Mouse (Mus musculus) induced T-regulatory cell, adult 2 months (primary cell): Measurements from ENCODE around the gene Plekhg5.

Experiments used
- DNase-seq: peaks from one replicate; pipeline ENCODE4 v3.0.0-alpha.2; 2012; ENCODE audit warnings: low read depth

Plekhg5 gene

DNA sequence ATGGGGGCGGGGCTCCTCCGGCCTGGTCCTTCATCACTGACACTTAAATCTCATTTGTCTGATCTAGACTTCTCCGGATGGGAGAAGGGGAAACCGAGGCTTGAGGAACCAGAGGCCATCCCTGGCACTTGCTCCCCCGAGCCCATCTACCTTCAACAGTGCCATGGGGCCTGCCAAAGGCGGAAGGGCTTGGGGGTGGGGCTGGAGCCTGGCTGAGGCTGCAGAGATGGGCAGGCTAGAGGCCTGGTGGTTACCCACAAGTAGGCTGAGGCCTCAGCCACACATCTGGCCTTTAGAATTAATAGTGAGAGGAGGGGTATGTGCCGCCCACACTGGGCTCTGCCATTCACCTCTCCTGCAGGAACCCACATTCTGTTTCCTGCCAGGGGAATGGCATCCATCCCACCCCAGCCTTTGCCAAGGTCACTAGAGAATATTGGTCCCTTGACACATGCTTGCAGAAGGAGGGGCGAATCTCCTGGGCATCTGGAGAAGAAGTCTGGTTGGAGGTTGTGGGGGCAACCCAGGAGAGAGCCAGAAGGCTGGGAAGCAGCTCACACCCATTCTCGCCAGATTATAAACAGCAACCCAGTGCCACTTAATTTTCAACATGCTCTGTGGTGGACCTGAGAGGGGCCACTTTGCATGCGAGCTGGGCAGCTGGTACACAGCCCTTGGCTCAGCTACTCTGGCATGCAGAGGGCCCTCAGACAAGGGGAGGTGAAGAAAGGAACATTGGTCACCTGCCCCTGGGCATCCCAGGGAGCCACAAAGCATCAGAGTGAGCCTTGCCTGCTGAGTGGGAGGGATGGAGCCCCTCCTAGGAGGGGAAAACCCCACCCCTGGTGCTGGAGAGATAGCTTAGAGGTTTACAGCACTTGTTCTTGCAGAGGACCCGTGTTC, 1.6 kb upstream of the Plekhg5 start:
- DNase-seq, result no peak

GRCm38 (mm10) chr4:152072655-152073054, 357 bp downstream of the Plekhg5 start:
- DNase-seq, result no peak

GRCm38 (mm10) chr4:152073715-152074114, 1.4 kb downstream of the Plekhg5 start:
- no peak for DNase-seq

GRCm38 (mm10) chr4:152074548-152074947, 2.2 kb downstream of the Plekhg5 start:
- no peak for DNase-seq

DNA sequence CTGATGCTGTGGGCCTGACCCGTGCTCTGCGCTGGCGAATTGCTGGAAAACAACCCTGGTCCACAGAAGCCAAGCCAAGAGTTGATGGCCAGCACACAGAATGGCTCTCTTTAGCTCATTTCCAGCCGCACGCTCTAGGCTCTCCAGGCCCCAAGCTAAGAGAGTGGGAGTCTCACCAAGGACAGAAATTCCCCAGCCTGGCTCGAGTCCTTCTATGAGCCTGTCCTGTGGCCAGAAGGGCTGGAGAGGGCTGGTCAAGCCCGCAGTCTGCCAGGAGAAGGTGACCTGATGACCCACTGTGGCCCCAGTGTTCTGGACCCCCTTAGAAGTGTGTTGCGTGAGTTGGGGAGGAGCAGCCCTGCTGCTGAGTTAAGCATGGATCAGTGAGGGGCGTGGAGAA, 4.9 kb downstream of the Plekhg5 start:
- DNase-seq, result no peak

- no peak for DNase-seq
Measured at GRCm38 (mm10) chr4:152078105-152078530, 5.8 kb downstream of the Plekhg5 start.

DNA sequence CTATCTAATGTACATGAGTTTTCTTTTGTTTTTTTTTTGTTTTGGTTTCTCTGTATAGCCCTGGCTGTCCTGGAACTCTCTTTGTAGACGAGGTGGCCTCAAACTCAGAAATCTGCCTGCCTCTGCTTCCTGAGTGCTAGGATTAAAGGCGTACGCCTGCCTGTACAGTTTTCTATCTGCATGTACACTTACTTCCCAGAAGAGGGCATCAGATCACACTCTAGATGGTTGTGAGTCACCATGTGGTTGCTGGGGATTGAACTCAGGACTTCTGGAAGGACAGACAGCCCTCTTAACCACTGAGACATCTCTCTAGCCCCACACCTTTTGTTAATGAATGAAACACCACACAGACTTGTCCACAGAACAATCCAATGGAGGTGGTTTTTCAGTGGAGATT, 7.0 kb downstream of the Plekhg5 start:
- no peak for DNase-seq

DNA sequence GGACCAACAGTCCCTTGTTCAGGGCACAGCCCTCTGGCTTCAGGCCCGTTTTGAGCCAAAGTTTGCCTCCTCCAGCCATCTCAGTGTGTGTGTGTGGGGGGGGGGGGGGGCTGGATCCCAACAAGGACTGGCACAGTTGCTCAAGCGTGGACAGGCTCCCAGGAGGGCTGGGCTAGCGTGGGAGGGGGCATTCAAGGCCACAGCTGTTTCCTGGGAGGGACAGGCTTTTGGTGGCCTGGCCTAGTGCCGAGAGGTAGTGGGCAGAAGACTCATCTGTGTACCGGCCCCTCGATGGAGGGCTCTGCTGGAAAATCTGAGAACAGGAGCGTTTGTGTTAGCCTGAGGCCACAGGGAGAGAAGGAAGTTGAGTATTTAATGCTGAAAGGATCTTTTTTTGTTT, 7.6 kb downstream of the Plekhg5 start:
- DNase-seq, result no peak

DNA sequence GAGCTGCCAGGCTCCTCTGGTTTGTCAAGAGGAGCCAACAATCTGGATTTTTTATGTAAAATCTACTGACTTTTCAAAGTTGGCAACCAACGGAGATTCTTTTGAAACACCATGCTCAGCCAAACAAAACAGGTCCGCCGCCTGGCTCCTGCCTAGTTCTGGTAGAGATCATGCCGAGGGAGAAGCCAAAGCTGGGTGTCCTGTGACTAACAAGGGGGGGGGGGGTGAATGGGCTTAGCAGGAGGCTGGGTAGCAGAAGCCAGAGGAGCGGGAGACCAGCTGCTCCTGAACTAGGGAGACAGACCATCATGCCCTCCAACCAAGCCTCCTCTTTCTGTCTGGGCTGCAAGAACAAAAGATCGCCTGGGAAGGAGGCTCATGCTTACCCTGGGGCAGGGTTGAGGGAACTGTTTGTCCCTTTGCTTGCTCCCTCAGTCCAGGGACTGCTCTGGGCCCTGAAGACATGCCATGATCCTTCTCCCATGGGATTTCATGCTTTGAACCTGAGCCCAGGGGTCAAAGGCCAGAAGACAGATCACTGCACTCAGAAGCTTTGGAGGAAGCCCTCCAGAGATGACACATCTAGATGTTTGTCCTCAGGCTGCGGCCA, 11.4 kb downstream of the Plekhg5 start:
- no peak for DNase-seq

GRCm38 (mm10) chr4:152084616-152085015, 12.3 kb downstream of the Plekhg5 start:
- no peak for DNase-seq

GRCm38 (mm10) chr4:152086505-152087210, 14.4 kb downstream of the Plekhg5 start:
- peak; percentile 78 for DNase-seq

DNA sequence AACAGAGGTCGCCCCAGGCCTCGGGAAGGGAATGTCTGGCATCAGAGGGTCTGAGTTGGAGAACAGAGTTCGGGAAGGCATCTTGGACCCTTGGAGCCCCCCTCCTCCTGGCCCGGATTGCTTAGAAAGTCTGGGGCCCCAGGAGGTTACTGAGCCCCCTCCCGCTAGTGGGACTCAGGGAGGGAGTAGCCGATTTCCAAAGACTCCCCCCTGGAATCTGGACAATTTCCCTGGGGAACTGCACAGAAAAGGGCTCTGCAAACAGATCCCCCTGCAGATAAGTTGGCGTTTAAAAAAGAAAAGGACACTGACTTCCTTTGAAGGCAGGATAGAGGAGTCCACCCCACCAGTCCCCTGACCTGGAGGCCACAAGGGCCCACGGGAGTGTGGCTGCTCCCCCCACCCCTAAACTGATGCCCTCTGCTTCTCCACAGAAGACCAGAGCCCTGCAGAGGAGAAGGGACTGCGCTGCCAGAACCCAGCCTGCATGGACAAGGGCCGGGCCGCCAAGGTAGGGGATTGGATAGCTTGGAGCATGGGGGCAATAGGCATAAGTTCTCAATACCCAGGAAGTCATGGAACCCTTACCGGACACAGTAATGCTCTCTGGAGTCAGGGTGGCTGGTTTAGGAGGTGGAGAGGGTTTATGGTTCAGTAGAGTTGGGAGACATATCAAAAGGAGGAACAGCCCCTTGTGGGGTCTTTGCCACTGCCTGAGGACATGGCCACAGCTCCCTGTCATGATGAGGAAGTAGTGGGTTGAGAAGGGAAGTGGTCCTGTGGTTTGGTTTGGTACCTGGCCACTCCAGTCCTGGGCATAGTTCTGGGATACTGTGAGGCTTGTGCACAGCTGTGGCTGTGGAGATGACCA, 15.1 kb downstream of the Plekhg5 start:
- no peak for DNase-seq

- DNase-seq, result no peak
Measured at GRCm38 (mm10) chr4:152088133-152088532, 15.8 kb downstream of the Plekhg5 start.

DNA sequence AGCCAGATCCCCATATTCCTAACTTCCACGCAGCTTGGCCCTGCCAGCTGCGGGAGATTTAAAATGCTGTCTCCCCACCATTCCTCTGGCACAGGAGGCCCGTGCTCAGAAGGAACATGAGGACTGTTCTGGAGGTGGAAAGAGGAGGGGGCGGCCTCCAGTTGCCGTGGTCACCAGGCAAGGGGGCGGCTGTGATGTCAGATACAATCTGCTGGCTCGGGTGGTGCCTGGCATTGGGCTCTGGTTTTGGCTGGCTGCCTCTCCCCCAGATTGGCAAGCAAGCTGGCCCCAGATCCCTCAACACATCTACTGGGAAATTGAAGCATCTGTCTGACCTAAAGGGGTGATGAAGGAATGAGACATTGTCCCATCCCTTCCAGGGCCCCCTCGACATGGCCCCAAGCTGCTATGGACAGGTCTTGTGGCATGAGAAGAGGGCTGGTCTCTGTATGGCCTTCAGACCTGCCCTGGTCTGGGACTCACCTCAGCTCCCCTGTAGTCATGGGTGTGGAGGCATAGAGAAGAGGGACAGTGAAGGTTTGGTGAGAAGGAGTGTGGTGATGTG, 16.3 kb downstream of the Plekhg5 start:
- no peak for DNase-seq

DNA sequence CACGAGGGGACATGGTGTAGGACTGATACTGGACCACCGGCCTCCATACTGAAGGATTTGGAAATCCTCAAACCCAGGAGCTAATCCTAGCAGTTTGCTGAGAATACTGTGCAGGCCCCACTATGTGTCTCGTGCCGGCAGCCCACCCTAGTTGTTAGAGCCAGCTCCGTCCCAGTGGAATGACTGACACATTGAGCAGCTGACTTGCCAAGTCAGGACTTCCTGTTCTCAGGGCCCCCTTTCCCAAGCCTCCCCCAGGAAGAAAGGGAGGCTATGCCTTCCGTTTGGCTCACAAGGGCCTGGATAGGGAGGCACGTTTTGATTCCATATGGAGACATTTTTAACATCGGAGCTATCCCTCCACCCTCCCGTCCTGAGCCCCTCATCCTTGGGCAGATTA, 17.9 kb downstream of the Plekhg5 start:
- no peak for DNase-seq

DNA sequence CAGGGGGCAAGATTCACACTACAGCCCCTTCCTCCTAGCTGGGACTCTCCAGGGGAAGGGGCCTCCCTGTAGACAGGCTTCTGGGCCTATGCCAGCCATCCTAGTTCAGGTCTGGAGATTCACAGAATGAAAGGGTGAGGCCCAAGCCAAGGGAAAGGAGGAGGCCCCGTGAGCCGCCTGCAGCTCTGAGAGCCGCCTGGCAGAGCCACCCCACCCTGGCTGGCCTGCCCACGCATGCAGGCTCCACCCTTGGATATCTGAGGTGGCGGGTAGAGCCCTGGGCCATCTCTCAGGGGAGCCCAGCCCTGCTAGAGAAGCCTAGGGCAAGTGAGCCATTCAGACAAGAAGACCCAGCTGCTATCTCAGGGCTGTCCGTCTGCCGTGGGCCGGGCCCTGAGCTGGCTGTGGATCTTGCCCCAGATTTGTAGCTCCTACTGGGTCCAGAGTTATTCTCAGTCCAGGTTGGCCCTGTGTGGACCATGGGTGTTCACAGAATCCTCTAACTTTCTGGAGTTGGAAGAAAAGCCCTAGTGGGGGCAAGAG, 20.5 kb downstream of the Plekhg5 start:
- DNase-seq, result no peak

DNA sequence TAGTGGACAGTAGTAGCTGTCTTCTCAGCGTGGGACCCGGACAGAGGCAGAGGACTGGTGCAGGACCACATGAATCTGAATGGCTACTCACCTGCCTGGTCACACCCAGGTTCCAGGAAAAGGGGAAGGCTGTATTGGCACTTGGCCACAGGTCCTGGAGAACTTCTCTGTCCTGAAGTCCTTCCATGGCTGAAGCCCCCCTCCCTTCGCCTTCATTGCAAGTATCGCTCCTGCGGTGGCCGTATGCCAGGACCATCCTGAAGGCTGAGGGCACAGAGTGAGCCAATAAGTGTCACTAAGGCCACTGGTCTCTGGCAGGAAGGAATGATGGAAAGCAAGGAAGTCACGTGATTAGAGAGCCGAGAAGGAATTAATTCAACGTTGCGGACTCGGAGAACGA, 21.9 kb downstream of the Plekhg5 start:
- DNase-seq, result no peak

GRCm38 (mm10) chr4:152095937-152096910, 23.9 kb downstream of the Plekhg5 start:
- peak; percentile 88 for DNase-seq

- DNase-seq, result no peak
Measured at GRCm38 (mm10) chr4:152096927-152097326, 24.6 kb downstream of the Plekhg5 start.
